Mouse (Mus musculus) liver, embryonic 16.5 days (tissue): ENCODE measurements around the gene Cct5. TPM values are rescaled to one million over a fixed set of nuclear protein-coding genes. Genes with fewer than 3 reads are reported as not detected.
"Not testable (repeated sequence)": the region's sequence is repeated elsewhere in the genome, so short reads cannot be mapped to it uniquely, and the experiment has no call there.

Source experiments
- ATAC-seq: fragments of 200-750 bp; cut with Nextera tagmentation; 2 replicates; pipeline ENCODE4 v1.8.0; 2017; ENCODE audit warnings: low read depth, mild to moderate bottlenecking, moderate number of reproducible peaks, moderate library complexity
- H3K27ac ChIP-seq: fragments of 300-500 bp; sonication (generic); 2 replicates; pipeline ENCODE4 v1.5.1; 2014; ENCODE audit warnings: mild to moderate bottlenecking, low read length
- H3K27me3 ChIP-seq: fragments of 300-500 bp; sonication (generic); 2 replicates; pipeline ENCODE4 v1.6.1; 2014; ENCODE audit warnings: low read depth, low read length, mixed read lengths; ENCODE audit not compliant: control insufficient read depth, insufficient read depth
- H3K36me3 ChIP-seq: fragments of 300-500 bp; sonication (generic); 2 replicates; pipeline ENCODE4 v1.6.1; 2014; ENCODE audit warnings: mild to moderate bottlenecking; ENCODE audit not compliant: control insufficient read depth, insufficient read depth
- H3K4me1 ChIP-seq: fragments of 300-500 bp; sonication (generic); 2 replicates; pipeline ENCODE4 v1.6.1; 2014; ENCODE audit warnings: low read depth, low read length, mixed read lengths; ENCODE audit not compliant: control insufficient read depth
- H3K4me2 ChIP-seq: fragments of 300-500 bp; sonication (generic); 2 replicates; pipeline ENCODE4 v1.6.1; 2014; ENCODE audit warnings: low read depth, low read length, mixed read lengths
- H3K4me3 ChIP-seq: fragments of 300-500 bp; sonication (generic); 2 replicates; pipeline ENCODE4 v1.5.1; 2014; ENCODE audit warnings: low read depth, mild to moderate bottlenecking, low read length
- H3K9ac ChIP-seq: fragments of 300-500 bp; sonication (generic); 2 replicates; pipeline ENCODE4 v1.6.1; 2014; ENCODE audit warnings: low read depth, low read length
- H3K9me3 ChIP-seq: fragments of 300-500 bp; sonication (generic); replicated peaks from 2 replicates; pipeline ENCODE4 v1.6.1; 2016; ENCODE audit warnings: low read length; ENCODE audit not compliant: control insufficient read depth
- WGBS: fragments of 180-500 bp; shearing (Covaris S2); extraction: QIAGEN DNeasy Blood & Tissue Kit; methylation state at CpG from one replicate; pipeline ENCODE4 v1.1.7; 2014; ENCODE audit not compliant: insufficient replicate concordance; 5-methylcytosine and 5-hydroxymethylcytosine counted together
- polyA plus RNA-seq: library from polyadenylated mRNA; unstranded; fragments of >200 nt; fragmentation: Nextera tagmentation; extraction: Ambion mirVana; gene quantifications from 2 replicates; pipeline ENCODE4 v1.2.1, GENCODE M21; 2015

The Cct5 gene
- polyA plus RNA-seq, 1 experiment from 2014 or later: 229 TPM

- H3K9me3 ChIP-seq: no peaks in the 10 kb centered on the region
- no peaks in the 10 kb centered on the region for H3K27me3 ChIP-seq
- no peak overlapping the region for H3K4me2 ChIP-seq
- no peak overlapping the region for H3K4me3 ChIP-seq
- 63% methylated on average over 8 of the region's 8 CpGs for WGBS
- no peak for ATAC-seq
- H3K36me3 ChIP-seq: peaks cover 41% of the 10 kb centered on the region
- no peak overlapping the region for H3K9ac ChIP-seq
- no peak overlapping the region for H3K27ac ChIP-seq
- peaks cover 11% of the 10 kb centered on the region for H3K4me1 ChIP-seq
Observed at GRCm38 (mm10) chr15:31588989-31589640, 12.5 kb downstream of the Cct5 start.

GRCm38 (mm10) chr15:31587789-31588188, 13.8 kb downstream of the Cct5 start:
- no peak for ATAC-seq
- H3K9ac ChIP-seq: no peak overlapping the region
- peaks cover 28% of the 10 kb centered on the region for H3K36me3 ChIP-seq
- H3K4me1 ChIP-seq: peaks cover 11% of the 10 kb centered on the region
- H3K27ac ChIP-seq: no peak overlapping the region
- 58% methylated on average over 2 of the region's 2 CpGs for WGBS
- H3K4me3 ChIP-seq: no peak overlapping the region
- H3K9me3 ChIP-seq: no peaks in the 10 kb centered on the region
- H3K27me3 ChIP-seq: no peaks in the 10 kb centered on the region
- no peak overlapping the region for H3K4me2 ChIP-seq

- Histone ChIP-seq H3K9ac (no peak overlapping the region), H3K4me3 (no peak overlapping the region), H3K4me2 (no peak overlapping the region), H3K9me3 (no peaks in the 10 kb centered on the region), H3K4me1 (peaks cover 11% of the 10 kb centered on the region), H3K27me3 (no peaks in the 10 kb centered on the region), H3K27ac (no peak overlapping the region), H3K36me3 (peaks cover 16% of the 10 kb centered on the region)
- 2% methylated on average over 4 of the region's 4 CpGs for WGBS
- peak; percentile 68 for ATAC-seq
Observed at GRCm38 (mm10) chr15:31586519-31586918, 15.1 kb downstream of the Cct5 start.

DNA sequence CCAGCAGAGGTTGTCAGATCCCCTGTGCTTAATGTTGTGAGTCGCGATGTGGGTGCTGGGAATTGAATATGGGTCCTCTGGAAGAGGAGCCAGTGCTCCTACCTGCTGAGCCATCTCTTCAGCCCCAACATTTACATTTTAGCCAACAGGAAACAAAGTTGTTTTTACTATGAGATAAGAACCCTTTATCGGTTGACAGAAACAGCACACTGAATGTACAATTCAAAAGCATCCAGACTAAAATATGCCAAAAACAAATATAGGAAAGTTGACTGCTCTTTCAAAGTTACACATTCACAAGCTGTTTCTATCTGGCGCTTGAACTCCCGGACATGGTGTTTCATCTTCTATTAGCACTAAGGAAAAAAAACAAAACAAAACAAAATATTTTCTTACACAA, 15.5 kb downstream of the Cct5 start:
- no peak for ATAC-seq
- Histone ChIP-seq H3K36me3 (peaks cover 13% of the 10 kb centered on the region), H3K27ac (no peak overlapping the region), H3K4me3 (no peak overlapping the region), H3K27me3 (no peaks in the 10 kb centered on the region), H3K9ac (no peak overlapping the region), H3K4me1 (peaks cover 11% of the 10 kb centered on the region), H3K9me3 (no peaks in the 10 kb centered on the region), H3K4me2 (no peak overlapping the region)
- WGBS: 56% methylated on average over 5 of the region's 5 CpGs

DNA sequence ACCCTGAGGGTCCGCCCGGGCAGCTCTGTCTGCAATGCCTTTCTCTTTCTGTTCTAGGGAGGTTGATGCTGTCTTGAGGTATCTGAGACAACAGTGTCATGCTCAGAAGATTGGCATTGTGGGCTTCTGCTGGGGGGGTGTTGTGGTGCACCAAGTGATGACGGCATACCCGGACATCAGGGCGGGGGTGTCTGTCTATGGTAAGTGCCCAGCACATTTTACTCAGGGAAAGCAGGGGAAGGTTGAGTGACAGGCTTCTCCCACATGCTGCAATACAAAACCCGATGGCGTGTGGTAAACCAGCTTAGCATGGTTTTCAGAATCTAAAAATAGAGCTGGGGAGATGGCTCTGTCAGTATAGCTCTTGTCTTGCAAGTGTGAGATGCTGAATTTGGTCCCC, 16.4 kb downstream of the Cct5 start:
- WGBS: 48% methylated on average over 7 of the region's 7 CpGs
- Histone ChIP-seq H3K4me3 (no peak overlapping the region), H3K4me2 (no peak overlapping the region), H3K4me1 (peaks cover 11% of the 10 kb centered on the region), H3K27ac (no peak overlapping the region), H3K36me3 (peaks cover 4% of the 10 kb centered on the region), H3K9me3 (no peaks in the 10 kb centered on the region), H3K9ac (no peak overlapping the region), H3K27me3 (no peaks in the 10 kb centered on the region)
- no peak for ATAC-seq

GRCm38 (mm10) chr15:31583304-31584085, 18.1 kb downstream of the Cct5 start:
- Histone ChIP-seq H3K27ac (no peak overlapping the region), H3K9ac (no peak overlapping the region), H3K4me2 (no peak overlapping the region), H3K4me1 (peaks cover 11% of the 10 kb centered on the region), H3K4me3 (no peak overlapping the region), H3K36me3 (no peaks in the 10 kb centered on the region), H3K9me3 (no peaks in the 10 kb centered on the region), H3K27me3 (no peaks in the 10 kb centered on the region)
- 70% methylated on average over 13 of the region's 13 CpGs for WGBS
- ATAC-seq: peak; percentile 63

GRCm38 (mm10) chr15:31581086-31581485, 20.5 kb downstream of the Cct5 start:
- WGBS: 74% methylated on average over 2 of the region's 2 CpGs

DNA sequence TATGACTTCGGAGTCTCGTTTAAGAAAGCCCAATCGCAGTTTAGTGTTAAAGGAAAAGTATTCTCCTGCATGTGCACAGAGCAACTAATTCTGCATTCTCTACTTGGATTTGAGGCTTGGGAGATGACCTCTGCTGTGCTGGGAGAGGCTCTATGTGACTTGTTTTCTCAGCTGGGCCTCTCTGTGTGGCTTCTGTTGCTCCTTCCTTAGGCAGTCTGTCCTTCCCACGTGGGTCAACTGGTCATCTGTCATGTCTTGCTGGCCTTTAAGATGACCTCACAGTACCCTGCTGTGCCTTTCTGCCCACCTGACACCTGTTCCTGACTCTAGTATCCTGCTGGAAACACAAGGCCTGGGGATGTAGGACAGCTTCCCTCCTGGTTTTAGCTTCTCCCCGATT, 25.5 kb downstream of the Cct5 start:
- H3K36me3 ChIP-seq: no peaks in the 10 kb centered on the region
- H3K27ac ChIP-seq: no peak overlapping the region
- H3K27me3 ChIP-seq: no peaks in the 10 kb centered on the region
- H3K4me2 ChIP-seq: no peak overlapping the region
- no peaks in the 10 kb centered on the region for H3K9me3 ChIP-seq
- H3K4me3 ChIP-seq: no peak overlapping the region
- ATAC-seq: no peak
- WGBS: 61% methylated on average over 5 of the region's 5 CpGs
- H3K4me1 ChIP-seq: peaks cover 16% of the 10 kb centered on the region
- H3K9ac ChIP-seq: no peak overlapping the region

More at GRCm38 (mm10) chr15:31581086-31581485, 20.5 kb downstream of the Cct5 start:
- H3K4me2 ChIP-seq, H3K4me1 ChIP-seq, H3K27ac ChIP-seq, H3K4me3 ChIP-seq, H3K36me3 ChIP-seq, H3K9ac ChIP-seq, ATAC-seq, H3K9me3 ChIP-seq, H3K27me3 ChIP-seq: not testable (repeated sequence)

GRCm38 (mm10) chr15:31573692-31574091, 27.9 kb downstream of the Cct5 start:
- Histone ChIP-seq H3K4me2 (no peak overlapping the region), H3K27ac (peak overlapping the region; percentile 14; the same call in 1 of the 2 replicates), H3K4me3 (no peak overlapping the region), H3K9ac (no peak overlapping the region), H3K9me3 (no peaks in the 10 kb centered on the region), H3K27me3 (no peaks in the 10 kb centered on the region), H3K36me3 (no peaks in the 10 kb centered on the region), H3K4me1 (peaks cover 21% of the 10 kb centered on the region)
- 0 out of 2 replicates have a peak, but pooled peaks have one; percentile 34 for ATAC-seq
